Mouse (Mus musculus) liver, embryonic 11.5 days (tissue): ENCODE data around the gene Trim27. TPM values are rescaled to one million over a fixed set of nuclear protein-coding genes. Genes with fewer than 3 reads are reported as not detected.

Experiments used
- ATAC-seq: fragments of 200-750 bp; cut with Nextera tagmentation; replicated peaks from 2 replicates; pipeline ENCODE4 v1.8.0; 2017; ENCODE audit warnings: moderate number of reproducible peaks, mild to moderate bottlenecking, moderate TSS enrichment, moderate library complexity; ENCODE audit not compliant: low FRiP score
- DNase-seq: peaks from one replicate; pipeline ENCODE4 v3.0.0-alpha.2; 2017; ENCODE audit warnings: low spot score
- H3K27ac ChIP-seq: fragments of 300-500 bp; sonication (generic); 2 replicates; pipeline ENCODE4 v1.5.1; 2014; ENCODE audit warnings: mild to moderate bottlenecking, low read depth, low read length, control low read depth
- H3K27me3 ChIP-seq: fragments of 300-500 bp; sonication (generic); replicated peaks from 2 replicates; pipeline ENCODE4 v1.6.1; 2014; ENCODE audit warnings: low read length, mixed read lengths; ENCODE audit not compliant: control insufficient read depth, insufficient read depth
- H3K36me3 ChIP-seq: fragments of 300-500 bp; sonication (generic); 2 replicates; pipeline ENCODE4 v1.6.1; 2014; ENCODE audit warnings: mild to moderate bottlenecking, low read length, moderate library complexity, mixed read lengths; ENCODE audit not compliant: control insufficient read depth, insufficient read depth
- H3K4me1 ChIP-seq: fragments of 300-500 bp; sonication (generic); replicated peaks from 2 replicates; pipeline ENCODE4 v1.6.1; 2014; ENCODE audit warnings: low read length, mixed read lengths; ENCODE audit not compliant: control insufficient read depth, insufficient read depth
- H3K4me2 ChIP-seq: fragments of 300-500 bp; sonication (generic); 2 replicates; pipeline ENCODE4 v1.6.1; 2014; ENCODE audit warnings: mild to moderate bottlenecking, control low read depth, moderate library complexity
- H3K4me3 ChIP-seq: fragments of 300-500 bp; sonication (generic); 2 replicates; pipeline ENCODE4 v1.5.1; 2014; ENCODE audit warnings: low read depth, low read length, control low read depth
- H3K9ac ChIP-seq: fragments of 300-500 bp; sonication (generic); 2 replicates; pipeline ENCODE4 v1.6.1; 2014; ENCODE audit warnings: low read depth, low read length, control low read depth
- H3K9me3 ChIP-seq: fragments of 300-500 bp; sonication (generic); 2 replicates; pipeline ENCODE4 v1.6.1; 2016; ENCODE audit warnings: low read length, inconsistent platforms, mixed read lengths; ENCODE audit not compliant: control insufficient read depth
- WGBS: fragments of 180-500 bp; shearing (Covaris S2); extraction: QIAGEN DNeasy Blood & Tissue Kit; methylation state at CpG from one replicate; pipeline ENCODE4 v1.1.7; 2014; 5-methylcytosine and 5-hydroxymethylcytosine counted together
- polyA plus RNA-seq: library from polyadenylated mRNA; unstranded; fragments of >200 nt; fragmentation: Nextera tagmentation; extraction: Ambion mirVana; gene quantifications from 2 replicates; pipeline ENCODE4 v1.2.1, GENCODE M21; 2014

Gene Trim27
- polyA plus RNA-seq, 1 experiment from 2014 or later = 165 TPM

DNA sequence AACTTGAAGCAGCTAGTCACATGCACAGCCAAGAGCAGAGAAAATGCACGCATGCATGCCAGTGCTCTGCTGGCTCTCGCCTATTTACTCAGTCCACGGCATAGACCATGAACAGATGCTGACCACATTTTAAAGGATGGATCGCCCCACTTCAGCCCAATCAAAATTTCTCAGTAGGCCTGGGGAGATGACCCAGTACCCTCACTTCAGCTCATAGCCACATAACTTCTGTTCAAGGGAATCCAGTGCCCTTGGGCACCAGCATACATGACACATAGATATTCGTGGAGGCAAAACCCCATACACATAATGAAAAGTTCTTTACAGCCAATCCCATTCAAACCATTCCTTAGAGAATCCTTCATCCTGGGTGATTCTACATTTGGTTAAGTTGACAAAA is 18.5 kb downstream of the Trim27 start:
- no peak overlapping the region for H3K27ac ChIP-seq
- H3K4me1 ChIP-seq = no peaks in the 10 kb centered on the region; the same call in 1 of the 2 replicates
- H3K9ac ChIP-seq = no peak overlapping the region
- H3K36me3 ChIP-seq = peaks cover 6% of the 10 kb centered on the region; the same call in 1 of the 2 replicates
- DNase-seq = no peak
- WGBS = 82% methylated on average over 5 of the region's 5 CpGs
- H3K4me2 ChIP-seq = no peak overlapping the region
- H3K9me3 ChIP-seq = no peaks in the 10 kb centered on the region
- H3K27me3 ChIP-seq = no peaks in the 10 kb centered on the region
- no peak overlapping the region for H3K4me3 ChIP-seq
- ATAC-seq = no peak

DNA sequence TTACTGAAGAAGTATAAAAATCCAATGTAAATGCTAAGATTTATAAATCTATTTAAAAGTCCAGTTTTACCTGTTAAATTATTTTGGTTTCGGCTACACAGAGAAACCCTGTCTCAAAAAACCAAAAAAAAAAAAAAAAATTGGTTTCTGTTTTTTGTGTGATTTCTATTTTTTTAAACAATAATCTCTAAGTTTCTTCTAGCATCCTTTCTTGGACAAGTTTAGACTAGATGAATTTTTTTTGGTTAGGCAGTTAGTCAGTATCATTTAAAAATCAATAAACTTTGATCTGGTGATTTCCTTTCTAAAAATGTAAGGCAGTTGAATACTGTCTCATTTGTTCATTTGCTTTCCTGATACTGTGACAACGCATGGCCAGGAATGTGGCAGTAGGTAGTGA is 19.1 kb downstream of the Trim27 start:
- Histone ChIP-seq H3K27me3 (no peaks in the 10 kb centered on the region), H3K4me3 (no peak overlapping the region), H3K4me2 (no peak overlapping the region), H3K9me3 (no peaks in the 10 kb centered on the region), H3K36me3 (peaks cover 2% of the 10 kb centered on the region; the same call in 1 of the 2 replicates), H3K27ac (no peak overlapping the region), H3K9ac (no peak overlapping the region), H3K4me1 (no peaks in the 10 kb centered on the region; the same call in 1 of the 2 replicates)
- WGBS = 80% methylated on average over 2 of the region's 2 CpGs
- DNase-seq (no peak), ATAC-seq (no peak)

DNA sequence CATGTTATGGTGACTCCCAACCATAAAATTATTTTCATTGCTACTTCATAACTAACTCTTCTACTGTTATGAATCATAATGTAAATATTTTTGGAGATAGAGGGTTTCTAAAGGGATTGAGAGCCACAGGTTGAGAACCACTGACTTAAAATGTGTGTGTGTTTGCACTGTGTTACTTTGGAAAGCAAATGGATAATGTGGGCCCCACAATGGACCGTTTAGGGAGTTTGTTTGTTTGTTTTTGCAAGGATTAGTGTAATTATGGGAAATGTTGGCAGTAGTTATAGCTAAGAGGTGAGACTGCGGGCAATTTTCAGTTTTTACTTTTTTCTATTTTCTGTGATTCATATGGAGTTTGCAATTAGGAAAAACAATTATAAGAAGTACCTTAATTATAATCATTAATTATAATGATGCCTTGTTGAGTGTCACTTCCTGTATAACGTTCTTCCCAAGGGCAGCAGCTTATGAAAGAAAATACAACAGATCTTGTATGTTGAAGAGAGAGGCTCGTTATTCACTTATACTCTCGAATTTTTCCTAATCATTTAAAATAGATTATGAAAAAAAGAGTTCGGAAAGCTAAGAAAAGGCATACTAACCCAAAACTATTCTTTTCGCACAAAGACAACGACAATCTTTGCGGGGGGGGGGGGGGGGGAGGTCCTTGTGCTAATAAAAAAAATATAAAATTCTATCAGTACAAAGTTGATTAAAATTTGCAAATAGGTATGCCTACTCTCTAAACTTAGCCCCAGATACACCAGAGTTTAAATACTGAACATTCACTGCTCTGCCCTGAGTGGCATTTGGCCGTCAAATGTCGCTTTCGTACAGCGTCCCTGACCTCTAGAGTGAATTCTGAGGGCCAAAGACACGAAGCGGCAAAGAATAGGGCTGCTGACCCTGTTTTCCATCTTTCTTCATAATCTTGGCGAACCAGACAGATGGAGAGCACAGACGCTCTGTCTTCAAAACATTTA is 20.1 kb downstream of the Trim27 start:
- H3K4me3 ChIP-seq = peak overlapping the region; percentile 74
- no peaks in the 10 kb centered on the region for H3K9me3 ChIP-seq
- no peak for DNase-seq
- no peaks in the 10 kb centered on the region for H3K36me3 ChIP-seq
- peak overlapping the region; percentile 70 for H3K4me2 ChIP-seq
- no peaks in the 10 kb centered on the region; the same call in 1 of the 2 replicates for H3K4me1 ChIP-seq
- peak overlapping the region; percentile 70 for H3K9ac ChIP-seq
- no peaks in the 10 kb centered on the region for H3K27me3 ChIP-seq
- 5% methylated on average over 17 of the region's 17 CpGs for WGBS
- H3K27ac ChIP-seq = peak overlapping the region; percentile 62
- peak; percentile 74 for ATAC-seq

DNA sequence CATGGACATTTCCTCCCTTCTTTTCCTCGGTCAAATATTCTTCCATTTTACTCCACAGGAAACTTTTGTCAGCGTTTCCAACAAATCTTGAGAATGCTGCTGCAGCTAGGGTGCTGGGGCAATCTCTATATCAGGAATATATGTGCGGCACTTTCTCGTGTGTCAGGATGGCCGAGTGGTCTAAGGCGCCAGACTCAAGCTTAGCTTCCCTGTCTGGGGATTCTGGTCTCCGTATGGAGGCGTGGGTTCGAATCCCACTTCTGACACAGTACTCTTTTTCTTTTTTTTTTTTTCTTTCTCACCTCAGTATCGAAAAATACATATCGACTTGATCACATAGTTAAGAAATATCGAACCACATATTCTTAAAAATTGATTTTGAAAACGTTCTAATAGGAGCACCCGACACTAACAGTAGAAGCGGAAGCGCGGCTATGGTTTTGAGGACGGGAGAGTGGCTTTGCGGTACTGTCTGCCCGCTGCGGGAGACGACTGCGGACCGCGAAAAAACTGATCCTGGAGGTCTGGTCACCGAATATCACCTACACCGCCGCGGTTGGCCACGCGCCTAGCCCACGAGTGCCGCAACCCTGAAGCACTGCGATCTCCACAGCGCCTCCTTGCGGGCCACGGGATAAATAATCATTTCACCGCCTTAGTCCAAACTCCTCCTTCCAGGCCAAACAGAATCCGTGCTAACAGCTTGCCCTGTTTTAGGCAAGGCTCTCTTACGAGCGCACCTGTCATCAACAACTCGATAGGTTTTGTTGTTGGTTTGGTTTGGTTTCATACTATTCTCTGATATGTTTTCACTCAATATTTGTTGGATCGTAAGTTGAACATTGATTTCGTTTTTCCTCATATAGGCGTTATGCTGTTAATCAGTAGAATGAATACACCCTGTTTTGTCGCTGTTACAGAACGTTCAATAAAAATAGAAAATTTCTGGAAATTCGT is 21.1 kb downstream of the Trim27 start:
- Histone ChIP-seq H3K4me2 (peak overlapping the region; percentile 70), H3K27ac (peak overlapping the region; percentile 71), H3K4me1 (no peaks in the 10 kb centered on the region; the same call in 1 of the 2 replicates), H3K36me3 (no peaks in the 10 kb centered on the region), H3K9me3 (no peaks in the 10 kb centered on the region), H3K27me3 (no peaks in the 10 kb centered on the region), H3K9ac (peak overlapping the region; percentile 73), H3K4me3 (peak overlapping the region; percentile 74)
- peak; percentile 96 for ATAC-seq
- WGBS = 4% methylated on average over 48 of the region's 48 CpGs
- peak; percentile 92 for DNase-seq

DNA sequence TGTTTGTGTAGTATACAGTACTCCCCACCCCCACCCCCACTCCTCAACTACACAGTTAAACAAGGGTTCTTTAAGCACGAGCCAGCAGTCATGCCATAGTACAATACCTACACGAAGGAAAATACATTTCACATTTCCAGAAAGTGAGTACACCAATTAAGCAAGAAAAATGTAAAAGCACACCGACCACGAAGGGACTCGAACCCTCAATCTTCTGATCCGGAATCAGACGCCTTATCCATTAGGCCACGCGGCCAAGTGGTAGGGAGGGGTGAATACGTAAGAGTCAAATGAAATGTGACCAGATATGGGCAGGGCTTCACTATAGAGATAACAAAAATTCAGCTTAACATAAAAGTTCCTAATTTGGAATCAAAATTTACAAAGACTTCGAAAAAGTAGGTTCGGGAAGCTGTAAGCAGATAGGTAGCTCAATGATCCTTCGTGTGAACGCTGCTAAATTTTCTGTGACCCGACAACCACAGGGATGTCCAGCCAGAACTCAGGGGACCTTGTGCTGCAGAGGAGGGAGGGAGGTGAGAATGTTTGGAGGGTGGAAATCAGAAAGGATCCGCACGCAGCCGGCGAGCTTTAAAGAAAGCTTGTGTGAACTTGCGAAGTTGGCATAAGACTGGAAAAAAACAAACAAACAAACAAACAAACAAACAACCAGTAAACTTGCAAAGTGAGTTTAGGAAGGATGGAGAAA is 36.2 kb downstream of the Trim27 start:
- WGBS = 1% methylated on average over 20 of the region's 20 CpGs
- Histone ChIP-seq H3K4me3 (peak overlapping the region; percentile 53), H3K4me1 (no peaks in the 10 kb centered on the region), H3K9ac (peak overlapping the region; percentile 16; the same call in 1 of the 2 replicates), H3K36me3 (no peaks in the 10 kb centered on the region), H3K27ac (no peak overlapping the region), H3K27me3 (no peaks in the 10 kb centered on the region; the same call in 1 of the 2 replicates), H3K4me2 (peak overlapping the region; percentile 71), H3K9me3 (peaks cover 9% of the 10 kb centered on the region)
- DNase-seq = peak; percentile 86
- peak; percentile 93 for ATAC-seq

DNA sequence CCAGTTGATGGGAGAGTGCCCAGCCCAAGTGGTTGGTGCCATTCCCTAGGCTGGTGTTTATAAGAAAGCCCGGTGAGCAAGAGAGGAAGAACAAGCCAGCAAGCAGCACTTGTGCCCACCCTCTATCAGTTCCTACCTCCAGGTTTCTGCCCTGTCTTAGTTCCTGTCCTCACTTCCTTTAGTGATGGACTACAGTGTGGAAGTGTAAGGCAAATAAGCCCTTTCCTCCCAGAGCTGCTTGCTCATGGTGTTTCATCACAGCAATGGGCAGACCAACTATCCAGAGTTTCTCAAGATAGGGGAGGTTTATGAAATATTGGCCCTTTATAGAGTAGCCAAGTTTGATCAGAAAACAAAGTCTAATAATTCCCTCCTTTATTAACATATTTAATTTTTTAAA is 37.5 kb downstream of the Trim27 start:
- DNase-seq (no peak), ATAC-seq (no peak)
- H3K27me3 ChIP-seq = no peaks in the 10 kb centered on the region; the same call in 1 of the 2 replicates
- H3K4me2 ChIP-seq = no peak overlapping the region; the same call in 1 of the 2 replicates
- H3K27ac ChIP-seq = no peak overlapping the region
- H3K9me3 ChIP-seq = 0 out of 2 replicates have a peak, but pooled peaks cover under 1% of the 10 kb centered on the region
- no peaks in the 10 kb centered on the region for H3K4me1 ChIP-seq
- H3K36me3 ChIP-seq = no peaks in the 10 kb centered on the region
- 38% methylated on average over 1 of the region's 1 CpGs for WGBS
- no peak overlapping the region for H3K9ac ChIP-seq
- H3K4me3 ChIP-seq = no peak overlapping the region

DNA sequence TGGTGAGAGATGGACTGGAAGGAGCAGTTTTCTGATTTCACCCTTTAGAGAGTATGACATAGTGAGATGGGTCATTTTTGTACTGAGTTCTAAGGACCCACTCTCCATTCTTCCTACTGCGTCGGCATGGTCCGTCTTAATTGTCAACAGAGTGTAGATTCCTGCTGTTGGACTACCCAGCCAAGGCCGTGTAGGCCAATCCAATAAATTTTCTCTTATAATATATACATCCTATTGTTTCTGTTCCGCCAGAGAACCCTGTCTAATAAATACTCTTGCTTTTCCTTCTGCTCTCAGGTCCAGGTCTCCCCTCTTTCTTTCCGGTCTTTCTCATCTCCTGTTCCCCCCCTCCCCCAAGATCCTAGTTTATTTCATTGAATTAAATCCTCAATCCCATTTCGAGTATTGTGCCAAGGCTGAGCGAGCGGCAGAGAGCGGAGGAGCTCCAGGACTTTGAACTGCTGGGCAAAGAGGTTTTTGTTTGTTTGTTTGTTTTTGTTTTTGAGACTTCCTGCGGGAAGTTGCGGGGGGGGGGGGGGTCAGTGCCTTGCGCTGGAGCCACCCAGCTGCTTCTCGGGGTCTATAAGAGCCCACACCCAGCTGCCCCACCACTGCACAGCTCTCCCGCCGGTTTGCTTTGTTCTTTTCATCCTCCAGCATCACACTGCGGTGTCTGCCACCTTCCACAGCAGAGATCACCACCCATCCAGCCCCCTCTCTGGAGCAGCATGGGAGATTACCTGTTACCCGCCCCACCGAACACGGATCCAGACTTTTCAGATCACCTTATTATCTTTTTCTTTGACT is 42.6 kb downstream of the Trim27 start:
- H3K4me1 ChIP-seq = 0 out of 2 replicates have a peak, but pooled peaks cover 3% of the 10 kb centered on the region
- peak overlapping the region; percentile 75 for H3K4me3 ChIP-seq
- no peak overlapping the region for H3K27ac ChIP-seq
- H3K9ac ChIP-seq = peak overlapping the region; percentile 66
- DNase-seq (no peak), ATAC-seq (peak; percentile 78)
- H3K4me2 ChIP-seq = peak overlapping the region; percentile 94
- H3K9me3 ChIP-seq = no peaks in the 10 kb centered on the region
- no peaks in the 10 kb centered on the region; the same call in 1 of the 2 replicates for H3K27me3 ChIP-seq
- 8% methylated on average over 20 of the region's 20 CpGs for WGBS
- no peaks in the 10 kb centered on the region for H3K36me3 ChIP-seq
